In genomic region chr6:54460172-54460914, GRCm38 (mm10) we compare ENCODE assay signal across 16 mouse cellular contexts. TPM values are rescaled to one million over a fixed set of nuclear protein-coding genes. Genes with fewer than 3 reads are reported as not detected.
DNase-seq lines count a peak whose midpoint lies in the region; ATAC-seq and TF ChIP-seq lines count a peak whose summit lies in the region.
"Had no signal": no experiment of that assay in that cellular context is flagged by ENCODE, and none has a peak within 500 bp of the region (broad histone marks: within the 10 kb centered on the region; RNA-seq: fewer than 3 reads in every experiment).

No protein-coding gene starts in this region.

- no peak overlapping the region for H3K4me3 ChIP-seq in heart, adult 2 months
- H3K4me3 ChIP-seq in midbrain, embryonic 15.5 days: no peak overlapping the region
- no peak overlapping the region for H3K4me3 ChIP-seq in midbrain, embryonic 10.5 days
- H3K4me3 ChIP-seq: embryonic facial prominence, embryonic 13.5 days; forebrain, embryonic 12.5 days; hindbrain, embryonic 13.5 days; limb, embryonic 12.5 days had no signal

- no peak for TF ChIP-seq POLR2A in heart, adult 2 months (IDR thresholded peaks at IDR 0.05; ENCODE audit: insufficient read depth, low read depth, low read length)

- peak in 1 of 2 experiments; percentile 13 for DNase-seq in heart, adult 2 months
- DNase-seq in heart, adult 8-10 months (ENCODE audit: low spot score): no peak
- DNase-seq in midbrain, embryonic 10.5 days (ENCODE audit: low spot score): no peak
- DNase-seq in cerebellum, adult 9-11 months: peak; percentile 63
- peak; percentile 42 for DNase-seq in skeletal muscle tissue, adult 2 months (ENCODE audit: low read depth, low spot score)
- DNase-seq in yolk sac, embryonic 10.5 days (ENCODE audit: low spot score): no peak
- DNase-seq: liver, postnatal 0 days had no signal

- peak overlapping the region; percentile 48 for H3K27ac ChIP-seq in heart, adult 2 months
- H3K27ac ChIP-seq in midbrain, embryonic 15.5 days: no peak overlapping the region
- no peak overlapping the region for H3K27ac ChIP-seq in midbrain, embryonic 10.5 days (replicated peaks)
- H3K27ac ChIP-seq: embryonic facial prominence, embryonic 13.5 days; hindbrain, embryonic 13.5 days; limb, embryonic 12.5 days; macrophage had no signal

- H3K9ac ChIP-seq in heart, adult 2 months (ENCODE audit: low read depth, low read length): no peak overlapping the region
- no peak overlapping the region for H3K9ac ChIP-seq in midbrain, embryonic 15.5 days
- H3K9ac ChIP-seq: embryonic facial prominence, embryonic 13.5 days; forebrain, embryonic 12.5 days; hindbrain, embryonic 13.5 days; limb, embryonic 12.5 days; liver, postnatal 0 days had no signal

- peaks cover 12% of the 10 kb centered on the region for H3K4me1 ChIP-seq in heart, adult 2 months (ENCODE audit: control insufficient read depth, insufficient read depth, low read length)
- H3K4me1 ChIP-seq in midbrain, embryonic 15.5 days: peaks cover 13% of the 10 kb centered on the region
- peaks cover 11% of the 10 kb centered on the region; the same call in 1 of the 2 replicates for H3K4me1 ChIP-seq in midbrain, embryonic 10.5 days
- H3K4me1 ChIP-seq: limb, embryonic 12.5 days had no signal

- TF ChIP-seq EP300 in heart, adult 2 months (IDR thresholded peaks at IDR 0.05; ENCODE audit: insufficient read depth, low read depth, low read length): no peak

- ATAC-seq in midbrain, embryonic 15.5 days (replicated peaks): 0 out of 2 replicates have a peak, but pooled peaks have one; percentile 49
- ATAC-seq: CD4-positive, CD25-positive, alpha-beta regulatory T cell, adult 4 months; liver, postnatal 0 days had no signal

- no peak for TF ChIP-seq CTCF in heart, adult 2 months (IDR thresholded peaks at IDR 0.05)

- no peaks in the 10 kb centered on the region for H3K79me2 ChIP-seq in heart, adult 2 months (replicated peaks; ENCODE audit: control insufficient read depth, insufficient read depth, low read length)

- peaks cover 1% of the 10 kb centered on the region; the same call in 1 of the 2 replicates for H3K36me3 ChIP-seq in heart, adult 2 months (ENCODE audit: control insufficient read depth, insufficient read depth, low read length)
- no peaks in the 10 kb centered on the region for H3K36me3 ChIP-seq in midbrain, embryonic 15.5 days (replicated peaks)
- no peaks in the 10 kb centered on the region for H3K36me3 ChIP-seq in midbrain, embryonic 10.5 days
- H3K36me3 ChIP-seq: embryonic facial prominence, embryonic 13.5 days; forebrain, embryonic 12.5 days; hindbrain, embryonic 13.5 days; limb, embryonic 12.5 days had no signal

- WGBS in heart, adult 2 months: 51% methylated on average over 6 of the region's 6 CpGs
- 72% methylated on average over 6 of the region's 6 CpGs for WGBS in midbrain, embryonic 15.5 days
- 80% methylated on average over 6 of the region's 6 CpGs for WGBS in midbrain, embryonic 10.5 days

- intact Hi-C loops in heart, adult 2 months (cut with DNase I): loop anchor here (5.0 kb wide), 1 partner anchor 33 kb away; the partner anchor contains the start of gene Wipf3

- H3K27me3 ChIP-seq in heart, adult 2 months (ENCODE audit: control insufficient read depth, insufficient read depth, low read length): no peaks in the 10 kb centered on the region
- H3K27me3 ChIP-seq in midbrain, embryonic 15.5 days (replicated peaks): no peaks in the 10 kb centered on the region
- H3K27me3 ChIP-seq in midbrain, embryonic 10.5 days (ENCODE audit: low read depth, poor library complexity, severe bottlenecking): 0 out of 2 replicates have a peak, but pooled peaks cover 3% of the 10 kb centered on the region
- H3K27me3 ChIP-seq: embryonic facial prominence, embryonic 13.5 days had no signal

- H3K4me2 ChIP-seq in midbrain, embryonic 15.5 days: no peak overlapping the region
- H3K4me2 ChIP-seq: embryonic facial prominence, embryonic 13.5 days; forebrain, embryonic 12.5 days; hindbrain, embryonic 13.5 days; limb, embryonic 12.5 days had no signal

- H3K9me3 ChIP-seq in midbrain, embryonic 15.5 days: no peaks in the 10 kb centered on the region
- no peaks in the 10 kb centered on the region for H3K9me3 ChIP-seq in midbrain, embryonic 10.5 days (replicated peaks)
- H3K9me3 ChIP-seq: embryonic facial prominence, embryonic 13.5 days; forebrain, embryonic 12.5 days; hindbrain, embryonic 13.5 days; limb, embryonic 12.5 days had no signal

RNA-seq across cellular contexts. Expression of gene Wipf3, which starts 30.9 kb away (rescaled TPM):
- 10 to 100 TPM; 26.3 to 47.2 TPM for total RNA-seq in heart, adult 2 months (2021)
- polyA plus RNA-seq in heart, adult 2 months (2012; rRNA removed): 12.2 and 14.0 TPM in 2 replicates
- 10 to 100 TPM; 28.5 to 45.5 (median 37.8) TPM for total RNA-seq in heart, adult 8-10 months (2022)
- polyA plus RNA-seq in midbrain, embryonic 15.5 days (2015; fragmentation: Nextera tagmentation; extraction: Ambion mirVana): 4.2 and 4.3 TPM in 2 replicates
- 0.30 and 0.50 TPM in 2 replicates for polyA plus RNA-seq in midbrain, embryonic 10.5 days (2016; fragmentation: Nextera tagmentation; extraction: Ambion mirVana)
- total RNA-seq: monocyte, adult 5-6 weeks; neutrophil, adult 5-6 weeks had no signal
- polyA plus RNA-seq: CD4-positive, CD25-positive, alpha-beta regulatory T cell, adult 4 months; macrophage had no signal

Comparison
In these comparisons a context has a peak if more than half of its experiments do, and no peak if none do; other contexts are left out.
1. DNase-seq: peak in cerebellum, adult 9-11 months (single experiment) and skeletal muscle tissue, adult 2 months (single experiment); none in heart, adult 8-10 months (single experiment), midbrain, embryonic 10.5 days (single experiment) and yolk sac, embryonic 10.5 days (single experiment).